Mouse (Mus musculus) thymus, postnatal 36 days (tissue): ENCODE measurements at regions not wholly inside any gene's neighbourhood (a gene's known extent, or its start where the extent isn't known, plus 50 kb on each side); places are given as distances from the start of the nearest gene placed in this dataset.

Experiments
- DNase-seq, 2 experiments: peaks; one replicate each; pipeline ENCODE4 v3.0.0; 2022; ENCODE audit warnings: mixed read lengths in 2 of 2

DNA sequence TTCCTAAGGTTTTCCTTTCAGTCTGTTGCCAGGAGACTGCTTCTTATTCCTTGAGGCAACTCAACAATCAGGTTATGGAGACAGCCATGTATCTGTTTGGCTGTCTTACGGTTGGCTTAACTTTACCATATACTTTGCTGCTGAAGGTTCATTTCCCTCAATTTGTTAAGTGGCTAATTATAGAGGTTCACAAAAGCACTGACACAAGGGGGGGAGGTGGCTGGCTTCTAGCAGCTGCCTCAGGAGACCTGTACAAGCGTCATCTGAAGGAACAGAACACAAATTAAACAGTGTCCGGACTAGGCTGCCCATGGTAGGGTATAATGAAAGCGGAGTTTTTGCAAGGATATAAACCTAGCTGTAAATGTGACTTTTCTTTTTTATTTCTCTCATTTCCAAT lies 305.0 kb upstream of the Rnf219 start:
- no peak for DNase-seq

DNA sequence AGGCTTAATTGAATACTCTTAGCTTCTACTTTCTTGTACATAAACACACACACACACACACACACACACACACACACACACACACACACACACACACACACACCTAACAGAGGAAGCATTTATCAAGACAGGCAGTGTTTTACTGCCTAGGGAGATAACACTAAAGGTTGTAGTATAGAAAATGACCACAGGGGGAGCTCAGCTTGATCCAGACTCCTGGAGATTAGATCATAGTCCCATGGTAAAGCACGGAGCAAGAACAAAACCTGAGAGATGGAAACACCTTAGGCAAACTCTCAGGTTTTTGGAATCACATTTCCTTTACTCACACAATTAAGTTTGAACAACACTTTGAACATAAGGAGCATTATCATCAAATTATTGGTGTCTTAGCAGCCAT lies 302.5 kb upstream of the Rnf219 start:
- no peak for DNase-seq

DNA sequence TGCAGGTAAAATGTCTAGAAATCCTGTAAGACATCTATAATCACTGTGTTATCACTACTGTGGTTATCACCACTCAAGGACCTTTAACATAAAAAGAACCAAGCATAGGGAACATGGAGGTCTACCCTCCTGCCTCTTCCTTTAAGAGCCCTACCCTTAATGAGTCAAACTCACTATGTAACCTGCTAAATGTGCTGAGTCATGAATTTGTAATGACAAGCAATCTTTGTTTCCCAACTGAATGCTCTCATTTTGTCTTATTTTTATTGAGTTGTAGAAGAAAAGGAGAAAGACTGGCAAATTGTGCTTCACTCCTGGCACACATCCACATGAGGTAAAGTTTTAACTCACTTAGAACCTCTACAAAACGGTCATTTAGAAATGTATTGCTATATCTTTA lies 301.8 kb upstream of the Rnf219 start:
- DNase-seq = no peak

DNA sequence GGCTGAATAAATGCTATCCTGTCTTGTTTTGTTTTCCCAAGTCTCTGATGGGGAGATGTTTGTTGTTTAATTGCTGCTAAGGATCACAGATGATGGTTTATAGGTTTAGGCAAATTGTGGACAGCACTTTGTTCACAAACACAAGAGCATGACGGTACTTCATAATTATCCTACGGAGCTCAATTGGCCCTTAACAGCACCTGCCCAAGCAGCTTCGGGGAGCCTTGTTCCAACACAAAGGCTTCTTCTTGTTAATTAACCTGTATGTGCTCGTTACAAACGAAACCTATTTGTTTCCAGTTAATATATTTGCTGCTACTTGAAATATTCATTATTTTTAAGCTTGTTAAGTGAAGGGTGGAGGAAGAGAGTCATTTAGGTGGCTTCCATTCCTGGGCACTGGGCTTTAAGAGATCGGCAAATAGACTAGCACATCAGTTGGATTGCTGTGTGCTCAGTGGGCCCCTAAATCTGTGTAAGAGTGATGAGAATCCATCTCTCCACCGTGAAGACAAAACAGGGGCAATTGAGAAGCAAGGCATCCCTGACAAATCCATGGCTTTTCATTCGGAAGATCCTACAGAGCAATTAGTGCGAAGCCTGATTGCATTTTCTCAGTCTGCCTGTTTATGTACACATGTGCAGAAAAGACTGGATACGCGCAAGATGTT lies 299.6 kb upstream of the Rnf219 start:
- DNase-seq = no peak

GRCm38 (mm10) chr14:104819106-104819505 lies 296.7 kb upstream of the Rnf219 start:
- no peak for DNase-seq

- peak; percentile 6 to 26 for DNase-seq
Measured at GRCm38 (mm10) chr14:104813977-104814584, 291.6 kb upstream of the Rnf219 start.

DNA sequence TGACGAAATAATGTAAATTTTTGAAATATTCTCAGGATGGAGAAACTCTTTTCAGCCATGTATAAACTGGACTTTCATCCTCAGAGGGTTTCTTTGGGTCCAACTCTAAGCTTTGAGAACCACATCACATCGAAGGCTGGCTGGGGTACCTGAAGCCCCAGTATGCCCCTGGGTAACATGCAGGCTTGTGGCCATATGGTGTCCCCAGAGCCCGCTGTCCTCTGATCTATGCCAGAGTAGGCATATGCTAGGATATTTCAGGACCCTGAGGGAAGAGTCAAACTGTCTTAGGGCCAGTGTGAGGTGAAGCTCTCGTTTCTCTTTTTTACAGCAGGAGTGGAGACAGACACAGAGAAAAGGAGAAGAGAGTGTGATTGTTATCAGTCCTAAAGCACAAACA lies 289.6 kb upstream of the Rnf219 start:
- no peak for DNase-seq

- no peak for DNase-seq
Measured at GRCm38 (mm10) chr14:104805332-104805731, 282.9 kb upstream of the Rnf219 start.

DNA sequence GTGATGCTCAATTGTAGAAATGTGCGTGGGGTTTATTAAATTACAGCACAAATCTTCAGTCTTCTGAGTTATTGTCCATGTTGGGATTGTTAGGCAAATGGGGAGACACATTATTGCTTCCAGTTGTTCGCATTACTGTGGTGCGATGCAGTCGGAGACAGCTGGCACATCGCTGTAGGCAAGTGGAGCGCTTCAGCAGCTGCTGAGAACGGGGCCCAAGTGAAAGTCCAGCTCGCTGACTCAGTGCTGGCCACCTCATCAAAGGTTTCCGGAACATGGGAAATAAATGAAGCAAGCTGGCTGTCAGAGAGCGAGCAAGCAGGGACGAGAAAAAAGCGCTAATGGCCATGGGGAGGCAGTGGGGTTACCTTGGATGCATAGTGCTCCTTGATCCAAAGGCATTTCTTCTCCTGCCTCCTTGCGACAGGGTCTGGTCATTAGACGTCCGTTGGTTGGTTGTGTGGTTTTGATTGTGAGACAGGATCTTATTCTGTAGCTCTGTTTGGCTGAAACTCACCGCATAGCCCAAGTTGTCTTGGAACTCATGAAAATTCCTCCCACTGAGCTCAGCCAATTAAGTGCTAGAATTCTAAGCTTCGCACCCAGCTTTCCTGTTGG lies 274.0 kb upstream of the Rnf219 start:
- DNase-seq = no peak

- DNase-seq = no peak
Measured at GRCm38 (mm10) chr14:104789346-104789745, 266.9 kb upstream of the Rnf219 start.

GRCm38 (mm10) chr14:104785066-104785465 lies 262.6 kb upstream of the Rnf219 start:
- no peak for DNase-seq

GRCm38 (mm10) chr14:104769938-104770337 lies 247.5 kb upstream of the Rnf219 start:
- no peak for DNase-seq

DNA sequence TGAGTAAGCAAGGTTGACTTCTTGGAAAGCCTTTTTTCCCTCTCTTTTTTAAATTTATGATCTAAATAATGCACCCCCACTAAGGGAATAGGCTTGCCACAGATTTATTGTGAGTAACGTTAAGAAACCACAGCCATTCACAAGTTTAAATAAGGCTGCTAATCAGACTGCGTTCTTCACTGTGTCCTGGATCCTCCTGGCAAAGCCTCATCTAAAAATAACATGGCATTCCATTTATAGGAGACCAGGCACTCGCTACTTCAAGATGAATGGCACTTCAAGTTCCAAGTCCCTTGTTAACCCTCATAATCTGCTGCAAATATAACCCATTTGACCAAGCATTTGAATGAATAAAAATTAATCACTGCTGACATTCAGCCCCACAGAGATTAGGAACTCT lies 211.8 kb upstream of the Rnf219 start:
- DNase-seq = no peak

GRCm38 (mm10) chr14:104732036-104732435 lies 209.6 kb upstream of the Rnf219 start:
- DNase-seq = no peak

DNA sequence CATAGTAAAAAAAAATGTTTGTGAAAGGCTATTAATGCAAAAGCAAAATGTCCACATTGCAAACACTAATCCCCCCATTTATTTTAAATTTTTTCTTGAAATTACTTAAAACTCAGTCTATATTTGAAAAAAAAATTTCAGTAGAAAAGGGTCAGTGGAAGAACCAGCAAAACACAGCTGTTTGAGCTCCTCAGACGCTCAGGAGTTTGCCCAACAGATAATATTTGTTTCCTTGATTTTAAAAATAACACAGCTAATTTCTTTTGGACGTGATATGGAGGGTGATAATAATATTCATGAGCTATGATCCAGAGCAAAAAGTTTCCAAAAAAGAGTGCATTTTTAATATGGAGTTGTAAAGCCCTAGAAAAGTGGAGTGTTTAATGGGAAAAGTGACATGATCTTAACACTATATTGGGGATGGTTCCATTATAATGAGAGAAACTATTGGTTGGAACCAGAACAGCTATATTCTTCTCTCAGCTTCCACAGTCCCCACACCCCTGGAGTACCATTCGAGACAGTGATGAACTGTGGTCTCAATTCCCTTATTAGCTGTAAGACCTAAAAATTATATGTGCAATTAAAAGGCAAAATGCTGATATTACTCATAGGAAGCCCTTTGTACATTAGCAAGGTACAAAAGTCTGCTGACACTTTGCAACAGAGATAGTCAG lies 209.0 kb upstream of the Rnf219 start:
- no peak for DNase-seq

GRCm38 (mm10) chr14:104715651-104716050 lies 193.2 kb upstream of the Rnf219 start:
- peak; percentile 68 to 85 for DNase-seq

DNA sequence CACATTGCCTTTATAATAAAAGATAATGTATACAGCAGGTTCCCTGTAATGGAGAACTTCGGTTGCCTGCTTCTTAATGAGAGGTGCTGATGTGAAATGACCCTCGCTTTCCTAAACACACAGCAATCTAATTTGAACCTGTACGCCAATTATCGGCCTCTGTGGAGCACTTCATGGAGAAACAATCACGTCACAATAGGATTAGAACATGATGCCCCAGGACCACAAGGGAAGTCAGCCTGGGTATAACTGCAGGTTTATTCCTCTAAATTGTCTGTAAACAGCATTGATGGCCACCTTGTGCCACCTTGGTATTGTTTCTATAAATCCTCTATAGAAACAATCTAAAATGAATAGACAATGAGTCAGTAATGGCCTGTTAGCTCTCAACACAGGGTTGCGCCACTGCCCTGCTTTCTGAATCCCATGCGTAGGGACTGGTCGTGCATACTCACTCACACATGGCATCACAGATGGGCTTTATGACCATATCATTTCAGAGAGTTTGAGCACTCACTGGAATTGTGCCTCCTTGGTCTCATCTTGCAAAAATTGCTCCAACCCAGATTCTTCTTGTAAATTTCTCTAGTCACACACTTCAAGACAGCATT lies 179.9 kb upstream of the Rnf219 start:
- DNase-seq = no peak

- no peak for DNase-seq
Measured at GRCm38 (mm10) chr14:104698962-104699361, 176.5 kb upstream of the Rnf219 start.

- DNase-seq = no peak
Measured at GRCm38 (mm10) chr14:104695101-104695500, 172.7 kb upstream of the Rnf219 start.

DNA sequence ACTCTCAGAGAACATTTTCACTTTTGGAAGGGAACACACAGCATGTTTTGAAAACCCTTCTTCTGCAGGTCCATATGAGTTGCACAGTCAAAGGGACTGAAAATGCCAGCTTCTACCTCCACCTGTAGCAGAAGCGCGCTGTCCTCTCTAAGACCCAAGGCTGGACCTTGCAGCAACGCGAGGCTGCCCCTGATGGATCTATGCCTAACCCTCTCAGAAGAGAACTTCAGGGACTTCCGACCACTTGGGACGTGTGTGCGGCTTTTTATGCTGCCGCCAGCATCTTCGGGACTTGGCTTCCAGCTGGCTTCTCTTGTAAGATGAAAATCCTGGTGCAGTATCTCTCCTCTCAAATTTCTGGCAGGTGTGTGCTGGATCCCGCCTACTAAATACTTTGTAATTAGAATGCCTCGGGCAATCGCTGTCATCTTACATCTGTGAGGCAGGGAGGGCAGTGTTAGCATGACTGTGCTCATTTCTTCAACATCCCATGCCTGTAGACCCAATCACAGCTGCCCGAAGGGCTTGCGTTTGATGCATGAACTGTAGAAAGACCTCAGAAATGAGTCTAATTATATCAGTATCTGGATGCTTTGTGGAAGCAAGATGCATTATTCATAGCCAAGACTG lies 171.8 kb upstream of the Rnf219 start:
- DNase-seq = no peak

DNA sequence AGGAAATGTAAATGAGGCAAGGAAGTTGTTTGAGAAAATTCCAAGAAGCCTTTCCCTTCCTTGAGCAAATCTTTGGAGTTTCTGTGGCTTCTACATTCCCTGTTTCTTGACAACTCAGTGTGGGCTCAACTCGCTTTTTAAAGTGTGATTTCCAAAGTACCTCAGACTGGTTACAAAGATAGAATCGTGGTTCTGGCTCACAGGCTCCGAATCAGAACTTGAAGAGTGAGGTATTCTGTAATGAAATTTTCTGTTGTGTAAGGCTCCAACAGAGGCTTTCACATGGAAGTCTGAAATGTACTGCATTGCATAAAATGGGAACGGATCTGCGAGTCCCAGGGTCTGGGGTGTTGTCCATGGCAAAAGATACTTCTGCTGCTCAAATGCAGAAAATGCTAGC lies 170.2 kb upstream of the Rnf219 start:
- no peak for DNase-seq

- no peak for DNase-seq
Measured at GRCm38 (mm10) chr14:104688440-104688839, 166.0 kb upstream of the Rnf219 start.

- no peak for DNase-seq
Measured at GRCm38 (mm10) chr14:104676810-104677209, 154.4 kb upstream of the Rnf219 start.
